Mouse (Mus musculus): ENCODE measurements around the gene Acot9. TPM values are rescaled to one million over a fixed set of nuclear protein-coding genes. Genes with fewer than 3 reads are reported as not detected.

The Acot9 gene
- total RNA-seq, 2 experiments from 2014 or later, result 19.8 to 21.4 TPM

Other genes with a start within 250 kb of the Acot9 start
- gene Magea5, start 199.3 kb upstream of the Acot9 start, total RNA-seq (2021), result not detected
- not detected for gene Magea1, start 172.7 kb upstream of the Acot9 start, total RNA-seq (2021)
- not detected for gene Magea2, start 168.8 kb upstream of the Acot9 start, total RNA-seq (2021)
- gene Cldn34b2, start 134.0 kb upstream of the Acot9 start, total RNA-seq (2021), result not detected
- gene Sat1, start 46.0 kb upstream of the Acot9 start, total RNA-seq (2021), result 10 to 100 TPM; 60.9 to 66.2 TPM
- 10 to 100 TPM; 24.5 to 30.6 TPM for gene Prdx4, start 78.3 kb downstream of the Acot9 start, total RNA-seq (2021)

Measured in left cerebral cortex, postnatal 36 days (tissue).